Mouse (Mus musculus) thymus, adult 2 months (tissue): ENCODE data around the gene Chd9.

Experiments
- CTCF ChIP-seq: fragments of 200-500 bp; IDR thresholded peaks from 2 replicates; pipeline ENCODE4 v1.5.1; 2012; ENCODE audit warnings: mild to moderate bottlenecking, control low read depth, low read length, moderate library complexity, borderline replicate concordance; ENCODE audit not compliant: control insufficient read depth, poor library complexity, insufficient read depth; ENCODE audit errors: extremely low read depth
- POLR2A ChIP-seq: fragments of 200-500 bp; IDR thresholded peaks from 2 replicates; pipeline ENCODE4 v1.6.1; 2012; ENCODE audit warnings: mild to moderate bottlenecking, low read length, control low read depth, moderate library complexity; ENCODE audit not compliant: control insufficient read depth, poor library complexity, insufficient read depth; ENCODE audit errors: extremely low read depth

DNA sequence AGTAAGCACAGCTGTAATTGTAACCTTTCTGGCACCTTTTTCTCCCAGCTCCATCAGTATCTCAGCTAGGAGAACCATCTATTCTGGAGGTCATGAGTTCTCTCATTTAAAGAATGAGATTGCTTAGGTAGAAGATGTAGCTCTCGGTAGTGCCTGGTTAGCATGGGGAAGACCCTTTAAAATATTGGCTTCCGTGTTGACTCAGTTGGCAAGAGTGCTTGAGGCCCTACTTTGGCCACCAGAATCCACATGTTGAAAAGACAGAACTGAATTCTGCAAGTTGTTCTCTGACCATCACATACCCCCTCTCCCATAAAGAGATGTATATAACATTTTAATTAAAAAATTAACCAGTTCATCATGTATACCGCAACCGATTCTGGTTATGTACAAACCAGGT is 78.8 kb downstream of the Chd9 start:
- TF ChIP-seq POLR2A (no peak), CTCF (no peak)
